Mouse (Mus musculus) midbrain, embryonic 15.5 days (tissue): ENCODE data around the gene Sh3rf3. TPM values are rescaled to one million over a fixed set of nuclear protein-coding genes. Genes with fewer than 3 reads are reported as not detected.

Source experiments
- ATAC-seq: fragments of 200-750 bp; cut with Nextera tagmentation; replicated peaks from 2 replicates; pipeline ENCODE4 v1.8.0; 2017; ENCODE audit warnings: moderate TSS enrichment
- H3K27ac ChIP-seq: fragments of 300-500 bp; sonication (generic); 2 replicates; pipeline ENCODE4 v1.5.1; 2015; ENCODE audit warnings: mild to moderate bottlenecking, inconsistent platforms
- H3K27me3 ChIP-seq: fragments of 300-500 bp; sonication (generic); replicated peaks from 2 replicates; pipeline ENCODE4 v1.6.1; 2015; ENCODE audit warnings: inconsistent platforms
- H3K36me3 ChIP-seq: fragments of 300-500 bp; sonication (generic); replicated peaks from 2 replicates; pipeline ENCODE4 v1.6.1; 2015; ENCODE audit warnings: inconsistent platforms
- H3K4me1 ChIP-seq: fragments of 300-500 bp; sonication (generic); 2 replicates; pipeline ENCODE4 v1.6.1; 2015; ENCODE audit warnings: inconsistent platforms
- H3K4me2 ChIP-seq: fragments of 300-500 bp; sonication (generic); 2 replicates; pipeline ENCODE4 v1.6.1; 2015; ENCODE audit warnings: inconsistent platforms, mild to moderate bottlenecking, moderate library complexity
- H3K4me3 ChIP-seq: fragments of 300-500 bp; sonication (generic); 2 replicates; pipeline ENCODE4 v1.5.1; 2015; ENCODE audit warnings: mild to moderate bottlenecking, inconsistent platforms
- H3K9ac ChIP-seq: fragments of 300-500 bp; sonication (generic); 2 replicates; pipeline ENCODE4 v1.6.1; 2015; ENCODE audit warnings: mild to moderate bottlenecking, inconsistent platforms
- H3K9me3 ChIP-seq: fragments of 300-500 bp; sonication (generic); 2 replicates; pipeline ENCODE4 v1.6.1; 2016; ENCODE audit warnings: inconsistent platforms
- WGBS: fragments of 180-500 bp; shearing (Covaris S2); methylation state at CpG from one replicate; pipeline ENCODE4 v1.1.7; 2015; ENCODE audit warnings: mixed read lengths; 5-methylcytosine and 5-hydroxymethylcytosine counted together
- microRNA-seq: library from miRNA; unstranded; fragments of <30 nt; microRNA quantifications from one replicate; pipeline ENCODE4, GENCODE M21; 2016
- polyA plus RNA-seq: library from polyadenylated mRNA; unstranded; fragments of >200 nt; fragmentation: Nextera tagmentation; extraction: Ambion mirVana; gene quantifications from 2 replicates; pipeline ENCODE4 v1.2.1, GENCODE M21; 2015

Sh3rf3 gene
- polyA plus RNA-seq, 1 experiment from 2014 or later: 3.1 TPM

GRCm38 (mm10) chr10:59172539-59172938 is 359.4 kb downstream of the Sh3rf3 start:
- no peaks in the 10 kb centered on the region for H3K4me1 ChIP-seq
- ATAC-seq: no peak
- no peak overlapping the region for H3K27ac ChIP-seq
- H3K4me3 ChIP-seq: no peak overlapping the region
- no peaks in the 10 kb centered on the region for H3K9me3 ChIP-seq
- H3K27me3 ChIP-seq: no peaks in the 10 kb centered on the region
- no peaks in the 10 kb centered on the region for H3K36me3 ChIP-seq
- 93% methylated on average over 1 of the region's 1 CpGs for WGBS
- H3K9ac ChIP-seq: no peak overlapping the region
- no peak overlapping the region for H3K4me2 ChIP-seq

- no peaks in the 10 kb centered on the region for H3K9me3 ChIP-seq
- H3K27ac ChIP-seq: no peak overlapping the region
- no peaks in the 10 kb centered on the region for H3K4me1 ChIP-seq
- no peak for ATAC-seq
- 94% methylated on average over 3 of the region's 3 CpGs for WGBS
- no peak overlapping the region for H3K4me3 ChIP-seq
- no peaks in the 10 kb centered on the region; the same call in 1 of the 2 replicates for H3K36me3 ChIP-seq
- no peak overlapping the region for H3K4me2 ChIP-seq
- no peak overlapping the region for H3K9ac ChIP-seq
- no peaks in the 10 kb centered on the region for H3K27me3 ChIP-seq
Measured at GRCm38 (mm10) chr10:59179620-59180019, 366.5 kb downstream of the Sh3rf3 start.

- no peaks in the 10 kb centered on the region for H3K9me3 ChIP-seq
- no peak overlapping the region for H3K27ac ChIP-seq
- no peak overlapping the region for H3K4me2 ChIP-seq
- no peak overlapping the region for H3K9ac ChIP-seq
- no peak for ATAC-seq
- H3K4me3 ChIP-seq: no peak overlapping the region
- WGBS: 85% methylated on average over 3 of the region's 3 CpGs
- H3K4me1 ChIP-seq: no peaks in the 10 kb centered on the region
- H3K36me3 ChIP-seq: no peaks in the 10 kb centered on the region; the same call in 1 of the 2 replicates
- H3K27me3 ChIP-seq: no peaks in the 10 kb centered on the region
Measured at GRCm38 (mm10) chr10:59182306-59182705, 369.1 kb downstream of the Sh3rf3 start.

Small RNA genes lying within 50 kb of the gene (microRNA-seq; reads per million reads assigned to microRNA genes)
- not detected for gene Gm27672

Other genes starting within 250 kb of the Sh3rf3 start
- gene Edar, start 137.7 kb upstream of the Sh3rf3 start, polyA plus RNA-seq: 0.20 and 0.28 TPM in 2 replicates
- gene Gm17542, start 95.1 kb upstream of the Sh3rf3 start, polyA plus RNA-seq: not detected in 2 replicates